Mouse (Mus musculus) urinary bladder, adult 18-20 months (tissue): ENCODE results near the gene Serpind1.

ENCODE experiments used
- DNase-seq, 2 experiments: peaks; one replicate each; pipeline ENCODE4 v3.0.0; 2022; ENCODE audit warnings: low spot score in 2 of 2, mixed read lengths in 2 of 2

The Serpind1 gene

DNA sequence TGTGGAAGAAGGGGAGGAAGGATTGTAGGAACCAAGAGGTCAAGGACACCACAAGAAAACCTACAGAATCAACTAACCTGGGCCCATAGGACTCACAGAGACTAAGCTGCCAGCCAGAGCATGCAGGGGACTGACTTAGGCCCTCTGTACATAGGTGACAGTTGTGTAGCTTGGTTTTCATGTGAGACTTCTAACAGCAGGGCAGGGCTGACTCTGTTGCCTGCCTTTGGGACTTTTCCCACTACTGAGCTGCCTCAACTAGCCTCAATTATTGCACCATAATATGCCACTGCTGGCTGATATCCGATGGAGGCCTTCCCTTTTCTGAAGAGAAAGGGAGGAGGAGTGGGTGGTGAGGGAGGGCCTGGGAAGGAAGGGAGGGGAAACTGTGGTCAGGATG lies 15.6 kb downstream of the Serpind1 start:
- no peak for DNase-seq

DNA sequence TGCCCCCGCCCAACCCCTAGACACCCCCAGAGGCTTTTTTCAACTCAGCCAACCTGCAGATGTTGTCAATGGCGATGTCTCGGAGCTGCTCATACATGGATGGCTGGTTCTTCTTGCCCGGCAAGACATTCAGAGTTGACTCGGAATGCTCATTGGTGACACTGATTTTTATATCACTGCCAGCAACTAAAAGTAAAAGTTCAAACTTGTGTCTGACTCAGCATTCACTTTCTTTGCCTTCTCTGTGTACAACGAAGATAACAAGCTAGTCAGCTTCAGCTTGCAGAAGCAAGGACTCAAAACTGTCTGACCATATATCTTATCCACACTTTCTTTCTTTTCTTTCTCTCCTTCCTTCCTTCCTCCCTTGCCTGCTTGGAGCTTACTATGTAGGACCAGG lies 24.9 kb downstream of the Serpind1 start:
- no peak for DNase-seq

DNA sequence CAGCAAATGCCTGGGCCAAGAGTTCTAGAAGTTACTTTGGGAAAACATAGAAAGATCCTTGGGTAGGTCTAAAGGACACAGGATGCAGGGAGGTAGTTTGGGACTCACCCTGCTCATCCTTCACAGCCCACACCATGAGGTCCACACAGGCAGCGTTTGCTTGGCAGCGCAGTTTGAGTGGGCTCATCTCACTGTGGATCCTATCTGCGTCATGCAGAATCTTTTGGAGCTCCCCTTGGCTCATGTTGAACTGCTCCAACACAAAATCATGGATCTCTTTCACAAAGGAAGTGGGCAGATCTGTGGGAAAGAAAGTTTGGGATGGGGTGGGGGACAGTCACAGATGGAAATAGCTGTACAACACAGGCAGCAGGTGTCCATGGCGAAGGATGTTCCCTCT lies 27.6 kb downstream of the Serpind1 start:
- no peak for DNase-seq

DNA sequence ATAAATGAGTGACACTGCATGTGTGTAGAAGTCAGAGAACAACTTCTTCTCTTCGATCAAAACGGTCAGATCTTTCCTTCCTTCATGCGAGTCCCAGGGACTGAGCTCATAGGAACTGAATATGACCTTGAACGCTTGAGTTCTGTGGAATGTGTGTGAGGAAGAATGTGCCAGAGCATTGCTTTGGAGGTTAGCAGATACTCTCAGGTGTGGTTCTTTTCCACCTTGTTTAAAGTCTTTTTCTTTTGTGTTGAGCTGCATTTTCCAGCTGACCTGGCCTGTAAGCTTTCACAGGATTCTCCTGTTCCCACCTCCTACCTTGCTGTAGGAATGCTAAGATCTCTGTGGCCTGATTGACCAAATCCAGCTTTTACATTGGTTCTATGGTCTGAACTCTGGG lies 51.1 kb downstream of the Serpind1 start:
- DNase-seq: no peak

DNA sequence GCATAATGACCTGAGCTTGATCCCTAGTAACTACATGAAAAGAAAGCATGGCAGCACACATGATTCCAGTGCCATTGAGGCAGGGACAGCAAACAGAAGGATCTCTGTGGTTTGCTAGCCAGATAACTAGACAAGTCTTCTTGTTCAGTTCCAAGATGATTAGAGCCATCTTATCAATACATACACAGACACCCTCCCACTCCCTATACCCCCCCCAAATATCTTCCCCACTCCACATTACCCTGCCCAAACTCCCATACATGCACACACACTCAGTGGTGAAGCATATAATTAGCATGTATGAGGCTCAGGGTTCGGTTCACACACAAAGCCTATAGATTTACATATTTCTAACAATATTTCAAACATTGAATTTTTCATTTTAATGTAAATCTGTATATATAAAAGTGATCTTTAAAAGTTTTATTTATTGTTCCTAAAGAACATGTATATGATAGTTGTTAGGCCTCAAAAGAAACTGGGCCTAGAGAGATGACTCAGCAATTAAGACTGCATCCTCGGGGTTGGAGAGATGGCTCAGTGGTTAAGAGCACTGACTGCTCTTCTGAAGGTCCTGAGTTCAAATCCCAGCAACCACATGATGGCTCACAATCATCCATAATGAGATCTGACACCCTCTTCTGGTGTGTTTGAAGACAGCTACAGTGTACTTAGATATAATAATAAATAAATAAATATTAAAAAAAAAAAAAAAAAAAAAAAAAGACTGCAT lies 52.6 kb downstream of the Serpind1 start:
- no peak for DNase-seq

DNA sequence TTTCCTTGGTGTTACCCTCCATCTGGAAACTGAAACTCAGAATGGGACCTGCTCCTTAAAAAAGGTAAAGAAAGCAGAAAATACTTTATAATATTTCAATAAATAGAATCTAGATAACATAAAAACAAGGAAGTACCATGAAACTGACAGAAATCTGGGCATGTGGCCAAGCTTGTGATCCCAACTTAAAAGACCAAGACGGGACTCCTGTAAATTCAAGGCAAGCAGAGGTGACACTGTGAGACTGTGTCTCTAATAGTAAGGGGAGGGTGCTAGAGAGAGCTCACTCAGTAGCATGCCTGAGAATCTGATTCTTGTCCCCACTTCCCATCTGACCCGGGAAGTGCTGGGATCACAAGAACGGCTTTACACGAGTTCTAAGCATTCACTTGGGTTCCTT lies 61.6 kb downstream of the Serpind1 start:
- DNase-seq: no peak
